Mouse (Mus musculus) cerebellum, adult 2 months (tissue): ENCODE data around the gene Colgalt2. TPM values are rescaled to one million over a fixed set of nuclear protein-coding genes. Genes with fewer than 3 reads are reported as not detected.

Source experiments
- DNase-seq, 2 experiments: peaks; one replicate each; pipeline ENCODE4 v3.0.0; 2021
- H3K27ac ChIP-seq: fragments of 200-500 bp; 2 replicates; pipeline ENCODE4 v1.5.1; 2012; ENCODE audit warnings: low read length, control low read depth, inconsistent platforms; ENCODE audit not compliant: insufficient read depth
- H3K27me3 ChIP-seq: fragments of 200-500 bp; 2 replicates; pipeline ENCODE4 v1.6.1; 2012; ENCODE audit warnings: inconsistent platforms, mild to moderate bottlenecking, low read length, moderate library complexity; ENCODE audit not compliant: control insufficient read depth, insufficient read depth
- H3K4me1 ChIP-seq: fragments of 200-500 bp; 2 replicates; pipeline ENCODE4 v1.6.1; 2011; ENCODE audit warnings: low read length; ENCODE audit not compliant: control insufficient read depth, insufficient read depth
- H3K4me3 ChIP-seq: fragments of 200-500 bp; replicated peaks from 2 replicates; pipeline ENCODE3; 2011; ENCODE audit warnings: mild to moderate bottlenecking, low read depth, low read length, control low read depth; ENCODE audit not compliant: insufficient read depth
- CTCF ChIP-seq: fragments of 200-500 bp; IDR thresholded peaks from 2 replicates; pipeline ENCODE4 v1.5.1; 2011; ENCODE audit warnings: low read depth, mild to moderate bottlenecking, control low read depth, low read length, moderate library complexity, borderline replicate concordance; ENCODE audit not compliant: insufficient read depth
- POLR2A ChIP-seq: fragments of 200-500 bp; IDR thresholded peaks from 2 replicates; pipeline ENCODE4 v1.6.1; 2011; ENCODE audit warnings: low read length, control low read depth, borderline replicate concordance; ENCODE audit not compliant: insufficient read depth
- WGBS: fragments of 180-500 bp; shearing (Covaris S2); methylation state at CpG from one replicate; pipeline ENCODE4 v1.1.7; 2018; 5-methylcytosine and 5-hydroxymethylcytosine counted together
- polyA plus RNA-seq: library from polyadenylated mRNA; depleted of rRNA; stranded (reverse); fragments of >200 nt; gene quantifications from 2 replicates; pipeline ENCODE4 v1.2.3, GENCODE M21; 2012

Gene Colgalt2
- polyA plus RNA-seq, 1 experiment = 3.6 TPM

- no peak for DNase-seq
- TF ChIP-seq CTCF (no peak), POLR2A (no peak)
- 85% methylated on average over 7 of the region's 7 CpGs for WGBS
- H3K4me3 ChIP-seq = no peak overlapping the region
- no peaks in the 10 kb centered on the region for H3K27me3 ChIP-seq
- H3K4me1 ChIP-seq = no peaks in the 10 kb centered on the region
- no peak overlapping the region for H3K27ac ChIP-seq
Measured at GRCm38 (mm10) chr1:152534531-152534930, 134.9 kb downstream of the Colgalt2 start.

DNA sequence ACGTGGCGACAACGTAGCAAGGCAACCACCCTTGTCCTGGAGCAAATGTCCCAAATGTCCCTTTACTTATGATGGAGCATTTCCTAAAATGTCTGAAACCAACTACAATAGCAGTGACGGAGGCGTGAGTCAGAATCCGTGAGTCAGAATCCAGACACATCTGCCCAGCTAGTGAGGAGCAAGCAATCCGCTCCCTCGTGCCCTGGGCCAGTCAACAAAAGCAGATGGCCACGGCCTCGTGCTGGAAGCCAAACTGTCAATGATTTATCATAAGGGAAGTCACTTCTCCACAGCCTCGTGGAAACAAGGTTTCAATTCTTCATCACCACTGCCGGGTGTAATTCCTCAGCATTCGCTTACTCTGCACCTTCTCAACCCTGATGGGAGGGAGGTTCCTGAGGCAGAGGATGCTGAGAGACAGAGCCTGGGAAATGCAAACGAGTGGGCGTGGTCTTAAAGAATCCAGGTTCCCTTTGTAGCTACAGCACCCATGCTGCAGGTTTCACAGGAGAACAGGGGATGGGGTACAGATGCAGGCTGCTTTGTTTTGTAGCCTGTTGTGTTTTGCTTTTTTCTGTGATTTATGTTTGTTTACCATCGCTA lies 136.9 kb downstream of the Colgalt2 start:
- TF ChIP-seq CTCF = no peak
- no peak for TF ChIP-seq POLR2A
- Histone ChIP-seq H3K4me1 (no peaks in the 10 kb centered on the region), H3K27me3 (no peaks in the 10 kb centered on the region), H3K4me3 (no peak overlapping the region), H3K27ac (no peak overlapping the region)
- WGBS = 53% methylated on average over 16 of the region's 16 CpGs
- DNase-seq = no peak

DNA sequence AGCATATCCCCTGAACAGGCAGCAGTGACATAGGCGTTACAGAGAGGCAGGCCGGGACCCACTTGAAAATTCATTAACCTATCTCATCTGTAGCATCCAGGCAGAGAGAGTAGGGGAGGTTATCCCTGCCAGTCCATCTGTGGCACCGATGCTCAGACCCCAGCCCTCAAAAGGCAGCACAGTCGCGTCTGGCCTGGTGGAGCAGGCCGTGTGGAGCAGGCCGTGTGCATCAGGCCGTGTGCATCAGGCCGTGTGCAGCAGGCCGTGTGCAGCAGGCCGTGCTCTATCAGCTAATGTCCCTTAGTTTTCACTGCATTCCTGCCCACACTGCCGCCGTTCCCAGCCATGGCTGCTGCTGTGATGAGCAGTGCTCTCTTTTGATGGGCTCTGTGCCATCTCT lies 137.6 kb downstream of the Colgalt2 start:
- TF ChIP-seq CTCF (no peak), POLR2A (no peak)
- H3K27me3 ChIP-seq = no peaks in the 10 kb centered on the region
- H3K27ac ChIP-seq = no peak overlapping the region
- H3K4me1 ChIP-seq = no peaks in the 10 kb centered on the region
- no peak for DNase-seq
- no peak overlapping the region for H3K4me3 ChIP-seq
- WGBS = 62% methylated on average over 13 of the region's 13 CpGs

- TF ChIP-seq POLR2A = no peak
- TF ChIP-seq CTCF = no peak
- WGBS = 89% methylated on average over 4 of the region's 4 CpGs
- no peak for DNase-seq
- Histone ChIP-seq H3K27me3 (no peaks in the 10 kb centered on the region), H3K27ac (no peak overlapping the region), H3K4me1 (no peaks in the 10 kb centered on the region), H3K4me3 (no peak overlapping the region)
Measured at GRCm38 (mm10) chr1:152538817-152539216, 139.2 kb downstream of the Colgalt2 start.

DNA sequence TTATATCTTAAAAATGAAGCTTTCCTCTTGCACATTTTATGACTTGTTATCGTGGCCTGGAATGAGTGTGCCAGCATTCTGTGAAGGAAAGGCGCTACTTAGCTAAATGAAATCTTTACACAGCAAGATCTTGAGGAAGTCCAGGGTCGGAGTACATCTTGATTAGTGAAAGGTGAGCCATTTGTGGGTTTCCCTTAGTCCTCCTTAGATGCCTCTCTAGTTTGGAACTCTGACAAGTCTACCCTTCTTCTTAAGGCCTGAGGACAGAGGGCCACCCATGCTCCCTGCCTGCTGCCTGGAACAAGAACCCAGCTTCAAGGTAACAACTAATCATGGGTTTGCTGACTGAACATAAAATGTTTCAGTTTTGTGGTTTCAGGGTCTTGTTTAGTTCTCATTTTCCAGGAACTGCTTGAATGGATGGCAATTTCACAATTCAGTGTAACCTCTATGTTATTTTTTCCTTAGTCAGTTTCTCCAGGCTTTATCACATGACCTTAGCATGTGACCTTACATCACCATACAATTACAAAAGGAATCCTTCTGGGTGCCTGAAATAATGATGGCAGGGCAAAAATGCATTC lies 140.8 kb downstream of the Colgalt2 start:
- Histone ChIP-seq H3K4me3 (no peak overlapping the region), H3K27me3 (no peaks in the 10 kb centered on the region), H3K27ac (no peak overlapping the region), H3K4me1 (no peaks in the 10 kb centered on the region)
- 97% methylated on average over 3 of the region's 3 CpGs for WGBS
- TF ChIP-seq POLR2A = no peak
- no peak for DNase-seq

GRCm38 (mm10) chr1:152542747-152543378 lies 143.2 kb downstream of the Colgalt2 start:
- Histone ChIP-seq H3K4me3 (no peak overlapping the region), H3K27ac (no peak overlapping the region), H3K4me1 (no peaks in the 10 kb centered on the region), H3K27me3 (no peaks in the 10 kb centered on the region)
- no peak for DNase-seq
- TF ChIP-seq CTCF (no peak), POLR2A (no peak)
- WGBS = 91% methylated on average over 6 of the region's 6 CpGs

- Histone ChIP-seq H3K27ac (no peak overlapping the region), H3K4me3 (no peak overlapping the region), H3K4me1 (no peaks in the 10 kb centered on the region), H3K27me3 (no peaks in the 10 kb centered on the region)
- TF ChIP-seq POLR2A = no peak
- no peak for TF ChIP-seq CTCF
- 94% methylated on average over 2 of the region's 2 CpGs for whole genome bisulfite sequencing
- DNase-seq = no peak
Measured at GRCm38 (mm10) chr1:152543449-152544159, 144.0 kb downstream of the Colgalt2 start.
